Mouse (Mus musculus) lung, adult 18-20 months (tissue): Measurements from ENCODE around the gene Atad2b.

Experiments
- DNase-seq, 2 experiments: peaks; one replicate each; pipeline ENCODE4 v3.0.0; 2022; ENCODE audit warnings: mixed read lengths in 2 of 2

The Atad2b gene

GRCm38 (mm10) chr12:5087787-5088519, 170.8 kb downstream of the Atad2b start:
- DNase-seq: peak; percentile 34 to 46

GRCm38 (mm10) chr12:5088639-5089038, 171.5 kb downstream of the Atad2b start:
- DNase-seq: no peak
